Mouse (Mus musculus) telencephalon, adult 2 months (tissue): ENCODE data around the gene Sec16b.
A peak's percentile ranks its signal among the peaks of the same experiment; 100 is the strongest.

Experiments
- DNase-seq: peaks from one replicate; pipeline ENCODE4 v3.0.0-alpha.2; 2011; ENCODE audit warnings: low read depth, low spot score

Sec16b gene

DNA sequence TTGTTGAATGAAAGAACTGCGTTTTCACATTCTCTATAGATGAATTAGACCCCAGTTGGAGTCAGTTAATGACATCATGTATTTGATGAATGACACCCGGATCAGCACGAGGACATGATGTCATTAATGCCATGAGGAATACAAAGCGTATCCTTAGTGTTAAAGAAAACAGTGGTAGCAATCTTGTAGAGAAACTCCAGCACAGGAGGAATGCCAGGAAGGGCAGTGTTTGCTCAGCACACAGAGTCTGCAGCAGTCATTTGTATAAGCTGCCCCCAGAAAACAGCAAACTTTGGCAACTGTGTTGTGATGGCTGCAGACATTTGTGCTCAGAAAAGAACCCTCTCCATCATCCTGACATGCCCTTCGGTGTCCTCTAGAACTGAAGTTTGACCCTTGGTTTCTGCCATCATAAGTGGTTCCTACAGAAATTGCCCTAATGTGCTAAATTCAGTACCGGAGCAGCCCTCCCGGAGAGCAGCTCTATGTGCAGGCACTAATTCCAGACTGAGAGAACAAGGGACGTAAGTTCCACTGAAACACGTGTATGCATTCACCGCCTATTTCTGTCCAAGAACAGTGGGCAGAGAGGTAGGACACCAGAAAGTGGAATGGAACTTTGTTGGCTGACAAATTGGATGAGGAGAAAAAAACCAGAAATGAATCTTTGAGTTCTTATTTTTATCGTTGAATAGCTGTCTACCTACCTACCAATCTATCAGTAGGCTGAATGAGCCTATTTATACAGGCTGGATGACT lies 6.3 kb downstream of the Sec16b start:
- DNase-seq = peak; percentile 82

DNA sequence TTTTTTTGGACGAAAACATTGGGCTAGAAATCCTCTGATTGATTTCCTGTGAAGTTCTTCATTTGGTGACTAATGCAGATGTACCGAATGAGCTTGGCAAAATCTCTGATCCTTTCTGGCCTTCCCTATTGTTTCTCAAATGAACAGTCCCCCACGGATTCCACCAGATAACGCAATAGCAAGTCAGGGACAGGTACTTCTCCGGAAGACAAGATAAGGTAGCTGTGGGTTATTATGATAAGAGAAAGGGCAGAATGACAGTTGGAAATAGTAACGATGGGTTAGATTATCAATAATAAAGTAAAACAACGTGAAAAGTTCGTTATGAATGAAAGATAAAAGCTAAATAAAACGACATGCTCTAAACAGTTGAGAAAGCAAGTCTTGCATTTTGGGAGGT lies 7.0 kb downstream of the Sec16b start:
- no peak for DNase-seq

DNA sequence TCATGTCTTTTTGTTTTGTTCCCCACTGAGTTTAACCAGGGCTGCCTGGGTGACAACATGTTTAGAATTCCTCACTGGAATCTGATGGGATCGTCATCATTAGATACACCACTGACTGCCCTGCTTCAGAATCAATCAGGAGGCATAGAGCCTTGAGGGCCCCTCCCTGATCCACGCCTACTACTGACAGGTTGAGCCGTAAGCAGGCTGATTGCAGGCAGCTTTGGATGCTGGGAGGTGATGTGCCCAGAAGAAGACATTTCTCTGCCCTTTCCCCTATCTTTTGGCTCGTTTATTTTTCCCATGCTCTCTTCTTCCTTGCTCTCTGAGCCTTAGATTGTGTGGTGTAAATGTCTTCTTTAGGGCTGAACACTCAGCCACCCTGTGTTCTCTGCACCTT lies 7.8 kb downstream of the Sec16b start:
- DNase-seq = no peak

DNA sequence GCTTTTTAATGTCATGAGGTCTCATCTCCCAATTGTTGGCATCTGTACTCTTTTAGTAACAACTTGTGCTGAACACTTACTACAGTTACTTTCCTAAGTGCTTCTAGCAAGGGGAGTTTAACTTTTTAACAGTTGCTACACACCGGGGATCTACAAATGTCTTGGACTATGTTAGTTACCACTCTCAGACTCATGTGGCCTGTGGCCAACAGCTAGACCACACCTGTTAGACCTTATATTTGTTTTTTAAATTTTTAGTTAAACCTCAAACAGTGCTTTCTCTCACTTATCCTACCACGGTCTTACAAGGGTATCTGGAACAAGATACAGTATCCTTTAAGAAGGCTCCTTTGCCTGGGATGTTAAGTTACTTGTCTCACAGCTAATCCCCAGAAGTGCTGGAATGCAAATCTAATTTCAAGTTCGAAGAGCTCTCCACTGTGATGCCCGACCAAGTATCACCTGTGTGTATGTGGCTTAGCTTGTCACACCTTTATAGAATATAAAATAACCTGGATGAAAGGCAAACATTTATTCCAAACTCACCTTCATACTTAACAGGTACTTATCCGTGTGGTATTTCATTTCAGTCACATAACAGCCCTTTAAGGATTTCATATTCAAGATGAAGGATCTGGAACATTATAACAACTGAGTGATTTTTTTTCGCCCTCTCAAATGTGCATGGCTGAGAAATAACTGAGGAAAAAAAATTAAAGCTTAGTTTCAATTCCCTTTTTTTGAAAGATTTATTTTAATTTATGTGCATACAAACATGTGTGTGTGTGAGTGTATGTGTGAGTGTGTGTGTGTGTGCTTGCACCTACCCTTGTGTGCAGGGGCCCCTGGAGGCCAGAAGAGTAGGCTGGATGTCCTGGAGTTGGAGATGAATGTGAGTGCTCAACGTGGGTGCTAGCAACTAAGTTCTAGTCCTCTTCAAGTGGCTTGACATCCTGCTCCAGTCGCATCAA lies 10.6 kb downstream of the Sec16b start:
- DNase-seq = no peak

DNA sequence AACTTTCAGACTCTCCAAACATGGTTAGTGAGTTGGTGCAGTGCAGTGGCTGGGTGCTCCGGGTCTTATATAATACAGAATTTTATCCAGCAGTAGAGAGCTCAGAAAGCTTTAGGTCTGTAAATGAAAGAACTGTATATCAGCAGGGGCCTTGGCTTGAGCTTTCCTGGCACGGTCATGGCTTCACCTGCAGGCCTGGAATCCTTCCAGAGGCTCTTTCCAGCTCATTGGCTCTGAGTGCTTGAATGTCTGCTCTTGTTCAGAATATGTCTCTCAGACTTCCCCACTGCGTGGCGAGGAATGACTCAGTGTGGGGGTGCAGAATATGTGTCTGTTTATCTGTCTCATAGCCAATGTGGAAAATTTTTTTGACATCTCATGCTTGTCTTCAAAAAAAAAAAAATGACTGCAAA lies 11.6 kb downstream of the Sec16b start:
- peak; percentile 82 for DNase-seq

DNA sequence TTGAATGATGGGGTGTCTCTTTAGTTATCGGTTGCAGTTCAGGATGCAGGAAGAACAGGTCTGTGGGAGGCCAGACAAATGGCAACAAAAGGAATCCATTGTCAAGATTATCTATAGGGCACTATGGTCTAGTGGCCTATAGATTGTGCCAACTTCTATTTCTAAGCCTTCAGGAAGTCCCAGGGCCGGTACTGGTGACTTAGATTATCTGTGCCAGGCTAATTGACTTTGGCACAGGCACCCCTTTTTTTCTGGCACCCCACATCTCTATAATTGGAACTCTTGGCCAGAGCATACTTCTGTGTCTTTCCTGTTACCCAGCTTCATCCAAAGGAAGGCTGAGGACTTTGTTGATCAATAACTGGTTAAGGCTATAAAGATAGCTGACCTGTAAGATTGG lies 12.9 kb downstream of the Sec16b start:
- DNase-seq = no peak

DNA sequence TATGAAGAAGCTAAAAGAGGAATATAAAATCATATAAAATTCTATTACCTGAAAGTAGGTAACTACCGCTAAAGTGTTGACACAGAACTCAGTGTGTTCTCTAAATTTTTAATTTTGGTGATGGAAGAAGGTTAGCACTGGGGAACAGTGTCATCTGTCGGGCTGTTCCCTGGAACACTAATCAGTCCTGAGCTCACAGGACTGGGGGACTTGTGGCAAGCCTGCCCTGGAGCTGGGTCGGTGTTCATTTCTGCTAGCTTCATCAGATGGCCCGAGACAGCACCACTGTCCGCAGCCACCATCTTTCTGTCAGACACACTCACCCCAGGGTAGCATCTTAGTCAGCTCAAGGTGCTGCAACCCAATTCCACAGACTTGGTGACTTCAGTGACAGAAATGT lies 15.8 kb downstream of the Sec16b start:
- DNase-seq = no peak

DNA sequence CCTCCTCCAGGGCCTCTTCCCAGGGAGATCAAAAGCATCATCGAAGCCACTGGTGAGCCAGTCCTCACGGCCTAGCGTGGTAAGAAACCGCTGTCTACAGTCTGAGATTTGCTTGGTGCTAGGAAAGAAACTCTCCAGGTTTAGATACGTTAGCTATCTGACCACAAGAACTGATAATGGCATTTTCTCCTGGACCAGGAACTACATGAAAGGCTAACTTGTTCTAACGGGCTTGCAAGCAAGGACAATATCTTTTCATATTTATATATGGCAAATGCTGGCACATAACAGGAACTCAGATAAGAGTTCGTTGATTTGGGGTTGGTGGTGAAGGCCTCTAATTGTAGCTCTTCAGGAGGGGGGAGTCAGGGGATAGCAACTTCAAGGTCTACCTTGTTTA lies 18.2 kb downstream of the Sec16b start:
- no peak for DNase-seq

DNA sequence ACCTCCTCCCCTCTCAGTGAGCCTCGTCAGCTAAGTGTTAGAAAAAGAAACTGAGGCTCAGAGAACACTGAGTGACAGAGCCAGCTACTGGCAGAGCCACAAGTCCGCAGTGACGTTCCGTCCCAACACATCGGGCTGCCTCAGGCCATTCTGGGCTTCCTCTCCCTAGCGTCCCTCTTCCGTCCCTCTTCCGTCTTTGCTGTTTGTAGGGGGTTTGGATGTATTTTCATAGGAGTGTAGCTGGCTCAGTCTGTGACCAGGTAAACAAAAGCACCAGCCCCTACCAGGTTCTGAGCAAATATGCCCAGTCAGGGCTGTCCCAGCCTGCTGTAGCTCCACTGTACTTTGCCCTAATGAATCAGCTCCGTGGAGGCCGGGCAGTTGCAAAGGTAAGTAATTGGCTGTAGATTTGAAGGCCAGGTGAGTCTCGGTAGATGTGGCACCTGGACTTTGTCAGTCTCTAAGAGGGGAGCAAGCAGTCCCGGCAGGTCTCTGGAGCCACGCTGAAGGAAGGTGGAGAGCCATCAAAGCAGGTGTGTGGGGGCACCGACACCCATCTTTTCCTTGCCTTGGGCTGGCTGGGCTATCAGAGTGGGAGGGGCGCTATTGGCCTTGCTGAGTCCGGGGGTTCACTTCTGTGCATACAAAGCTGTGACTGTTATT lies 19.3 kb downstream of the Sec16b start:
- DNase-seq = no peak

DNA sequence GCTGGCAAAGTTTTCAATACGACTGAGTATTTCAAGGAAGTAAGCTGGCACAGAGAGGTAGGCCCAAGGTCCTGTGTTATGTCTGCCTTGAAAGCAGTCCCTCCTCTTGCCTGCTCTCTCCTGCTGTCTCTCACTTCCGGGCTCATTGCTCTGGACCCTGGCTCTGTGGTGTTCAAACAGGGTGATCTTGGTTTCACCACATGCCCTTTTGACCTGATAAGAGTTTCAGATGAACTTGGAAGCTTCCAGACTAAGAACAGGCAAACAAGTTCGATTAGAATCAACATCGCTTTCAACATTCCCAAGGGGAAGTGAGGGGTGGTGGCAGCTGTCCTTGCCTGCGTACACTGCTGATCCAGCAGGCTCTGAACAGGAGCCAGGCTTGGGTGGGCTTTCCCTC lies 20.1 kb downstream of the Sec16b start:
- no peak for DNase-seq

DNA sequence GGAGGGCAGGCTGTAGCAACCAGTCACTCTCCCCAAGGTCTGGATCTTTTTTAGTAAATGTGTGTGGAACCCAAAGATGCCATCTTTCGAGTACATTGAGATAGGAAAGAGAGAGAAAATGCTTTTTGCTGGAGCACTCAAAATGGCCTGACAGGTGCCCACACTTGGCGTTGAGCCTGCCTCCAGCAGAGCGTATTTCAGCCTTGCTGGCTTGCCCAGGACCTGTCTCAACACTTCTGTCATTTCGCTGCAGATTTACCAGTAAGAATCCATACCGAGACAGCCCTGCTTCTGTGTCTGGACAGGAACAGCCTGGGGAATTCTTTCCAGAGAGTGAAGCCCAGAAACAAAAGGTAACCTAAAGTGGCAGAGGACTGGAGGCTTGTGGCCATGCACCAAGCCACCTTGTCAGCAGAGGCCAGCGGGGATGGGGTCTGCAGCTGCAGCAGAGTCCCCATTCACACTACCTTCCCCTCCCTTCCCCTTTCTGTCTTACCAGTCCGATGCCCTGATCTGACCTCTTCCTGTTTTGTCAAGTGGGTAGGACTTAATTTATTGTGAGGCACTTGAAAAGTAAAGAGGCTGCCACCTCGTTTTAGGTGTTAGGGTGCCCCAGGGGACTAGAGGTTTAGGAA lies 26.4 kb downstream of the Sec16b start:
- DNase-seq = no peak

DNA sequence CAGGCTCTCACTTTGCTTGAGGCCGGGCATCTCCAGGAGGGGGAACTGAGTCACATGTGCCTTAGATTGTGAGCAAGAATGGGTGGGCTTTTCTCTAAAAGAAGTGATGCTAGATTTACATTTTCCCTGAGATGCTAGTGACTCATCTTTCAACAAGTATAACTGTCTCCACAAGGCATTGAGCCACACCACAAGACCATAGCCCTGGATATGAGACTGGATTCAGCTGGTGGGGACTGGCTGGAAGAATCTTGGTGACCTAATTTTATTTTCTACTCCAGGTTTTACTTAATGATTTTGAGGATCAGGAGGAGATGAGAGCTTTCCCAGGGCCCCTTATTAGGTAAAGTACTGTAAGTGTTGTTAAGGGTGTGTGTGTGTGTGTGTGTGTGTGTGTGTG lies 29.0 kb downstream of the Sec16b start:
- no peak for DNase-seq

DNA sequence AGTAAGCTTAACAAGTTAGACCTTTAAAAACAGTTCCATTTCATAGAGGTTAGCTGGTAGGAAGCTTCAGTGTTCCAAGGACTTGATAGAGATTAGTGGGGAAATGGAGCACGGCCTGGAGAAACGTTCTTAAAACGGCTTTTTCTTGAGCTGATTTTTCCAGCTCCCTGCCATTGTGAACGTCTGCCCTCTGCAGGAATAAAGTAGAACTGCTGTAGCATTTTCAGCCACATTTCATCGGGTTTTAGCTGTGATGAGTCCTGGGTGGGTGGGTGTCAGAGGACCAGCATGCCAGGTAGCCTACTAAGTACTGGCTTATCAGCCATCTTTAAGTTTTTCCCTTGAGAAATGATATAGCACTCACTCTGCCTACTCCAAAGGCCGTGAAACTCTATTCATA lies 29.9 kb downstream of the Sec16b start:
- DNase-seq = no peak

DNA sequence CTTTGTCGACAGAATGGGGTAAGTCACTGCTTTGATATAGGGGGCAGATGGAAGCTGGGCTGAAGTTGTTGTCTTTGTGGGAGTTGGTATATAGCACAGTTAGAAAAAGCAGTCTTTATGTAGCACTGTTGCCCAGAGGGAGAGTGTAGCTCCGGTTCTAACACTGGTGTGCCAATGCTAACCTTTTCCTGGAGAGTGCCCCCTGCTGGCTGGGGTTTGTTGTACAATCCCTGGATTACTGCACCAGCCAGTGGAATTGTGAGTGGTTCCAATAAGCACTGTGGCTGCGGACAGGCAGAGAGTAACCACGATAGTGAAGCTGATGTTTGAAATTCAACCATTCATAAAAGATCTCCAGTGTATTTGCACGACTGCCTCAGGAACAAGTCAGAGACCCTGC lies 31.1 kb downstream of the Sec16b start:
- DNase-seq = no peak

DNA sequence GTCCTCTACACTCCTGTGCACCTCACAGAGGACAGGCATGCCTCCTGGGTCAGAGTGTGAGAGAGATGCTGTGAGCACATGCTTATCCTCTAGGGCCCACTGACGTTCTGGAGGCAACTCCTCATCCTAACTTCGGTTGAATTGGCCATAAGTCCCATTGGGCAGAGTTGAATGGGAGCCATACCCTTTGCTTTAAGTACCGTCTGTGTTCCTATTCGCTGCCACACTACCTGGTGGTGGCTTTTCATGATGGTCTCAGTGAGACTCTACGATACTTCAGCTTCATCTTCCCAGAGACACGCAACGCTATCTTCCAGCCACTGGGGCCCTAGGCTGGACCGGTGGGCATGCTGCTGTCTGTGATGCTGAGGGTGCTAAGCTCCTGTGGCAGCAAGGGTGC lies 38.5 kb downstream of the Sec16b start:
- DNase-seq = no peak

DNA sequence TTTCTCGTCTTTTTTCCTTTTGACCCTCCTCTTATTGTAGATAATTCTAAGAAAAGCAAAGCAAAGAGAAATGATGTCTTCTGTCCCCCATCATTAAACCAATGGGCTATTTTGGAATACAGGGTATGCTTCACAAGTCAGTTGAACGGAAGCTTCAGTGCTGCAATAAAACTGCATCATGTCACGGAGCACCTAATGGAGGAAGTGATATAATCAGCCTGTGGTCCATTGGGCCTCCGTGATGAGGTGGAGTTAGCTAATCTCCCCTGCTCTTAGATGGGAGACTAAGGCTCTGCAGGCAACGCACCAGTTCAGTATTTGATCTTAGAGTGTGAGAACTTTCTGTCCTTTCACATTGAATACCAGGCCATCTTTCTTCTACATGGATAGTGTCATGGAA lies 41.1 kb downstream of the Sec16b start:
- no peak for DNase-seq

DNA sequence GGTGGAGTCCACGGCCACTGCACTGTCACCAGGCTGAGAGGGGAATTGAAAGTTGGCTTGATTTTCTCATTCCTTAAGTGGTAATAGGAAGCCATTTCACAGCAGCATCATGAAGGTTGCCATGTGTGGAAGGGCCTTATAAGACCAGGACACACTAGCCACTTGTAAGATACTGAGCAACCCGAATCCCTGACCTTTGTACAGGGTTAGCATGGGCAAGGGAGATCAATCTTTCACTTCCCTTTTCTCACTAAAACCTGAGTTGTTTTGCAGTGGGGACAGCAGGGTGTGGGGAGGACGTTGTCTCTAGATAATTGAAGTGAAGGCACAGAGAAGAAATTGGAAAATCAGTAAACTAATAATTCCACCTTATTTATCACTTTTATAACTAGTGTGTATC lies 43.2 kb downstream of the Sec16b start:
- no peak for DNase-seq

DNA sequence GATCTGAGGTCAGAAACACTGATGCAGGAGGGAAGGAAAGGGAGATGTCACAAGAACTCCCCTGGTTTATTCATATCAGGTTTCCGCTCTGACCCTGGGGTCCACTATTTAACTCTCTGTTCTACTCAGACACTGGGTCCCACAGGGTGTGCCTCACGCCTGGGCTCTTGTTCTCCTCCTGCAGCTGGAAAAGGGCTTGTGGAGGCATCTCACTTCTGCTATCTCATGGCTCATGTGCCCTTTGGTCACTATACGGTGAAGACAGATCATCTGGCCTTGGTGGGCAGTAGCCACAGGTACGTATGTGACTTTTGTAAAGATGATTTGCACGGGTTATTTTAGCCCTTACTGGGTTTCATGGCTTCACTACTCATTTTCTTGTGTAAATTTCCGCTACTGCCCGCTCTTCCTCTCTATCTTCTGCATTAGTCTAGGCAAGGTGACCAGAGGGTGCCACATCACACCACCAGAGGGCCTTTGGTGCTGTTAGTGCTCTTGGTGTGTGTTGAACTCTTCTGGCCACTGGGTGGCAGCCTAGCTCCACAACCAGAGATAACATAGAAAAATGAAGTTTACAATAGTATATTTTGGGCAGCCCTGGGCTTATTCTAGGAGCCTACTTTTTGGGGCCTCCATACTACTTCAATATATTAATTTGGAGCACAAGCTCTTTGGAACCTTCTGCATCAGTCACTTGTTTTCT lies 46.4 kb downstream of the Sec16b start:
- peak; percentile 62 for DNase-seq

DNA sequence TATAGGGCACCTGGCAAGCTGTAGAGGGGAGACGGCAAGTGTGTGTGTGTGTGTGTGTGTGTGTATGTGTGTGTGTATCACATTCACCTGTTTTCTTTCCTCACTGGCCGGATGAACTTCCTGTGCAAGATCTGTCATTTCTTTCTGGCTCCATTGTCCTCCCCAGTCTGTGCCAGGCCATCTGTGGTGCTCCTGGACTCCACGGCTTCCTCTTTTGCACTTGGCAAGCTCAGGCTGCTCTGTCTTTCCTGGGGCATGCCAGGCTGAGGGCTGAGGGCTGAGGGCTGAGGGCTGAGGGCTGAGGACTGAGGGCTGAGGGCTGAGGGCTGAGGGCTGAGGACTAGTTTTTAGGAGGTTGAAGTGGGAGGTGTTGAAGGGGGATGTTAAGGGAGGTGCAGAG lies 47.6 kb downstream of the Sec16b start:
- DNase-seq = no peak

DNA sequence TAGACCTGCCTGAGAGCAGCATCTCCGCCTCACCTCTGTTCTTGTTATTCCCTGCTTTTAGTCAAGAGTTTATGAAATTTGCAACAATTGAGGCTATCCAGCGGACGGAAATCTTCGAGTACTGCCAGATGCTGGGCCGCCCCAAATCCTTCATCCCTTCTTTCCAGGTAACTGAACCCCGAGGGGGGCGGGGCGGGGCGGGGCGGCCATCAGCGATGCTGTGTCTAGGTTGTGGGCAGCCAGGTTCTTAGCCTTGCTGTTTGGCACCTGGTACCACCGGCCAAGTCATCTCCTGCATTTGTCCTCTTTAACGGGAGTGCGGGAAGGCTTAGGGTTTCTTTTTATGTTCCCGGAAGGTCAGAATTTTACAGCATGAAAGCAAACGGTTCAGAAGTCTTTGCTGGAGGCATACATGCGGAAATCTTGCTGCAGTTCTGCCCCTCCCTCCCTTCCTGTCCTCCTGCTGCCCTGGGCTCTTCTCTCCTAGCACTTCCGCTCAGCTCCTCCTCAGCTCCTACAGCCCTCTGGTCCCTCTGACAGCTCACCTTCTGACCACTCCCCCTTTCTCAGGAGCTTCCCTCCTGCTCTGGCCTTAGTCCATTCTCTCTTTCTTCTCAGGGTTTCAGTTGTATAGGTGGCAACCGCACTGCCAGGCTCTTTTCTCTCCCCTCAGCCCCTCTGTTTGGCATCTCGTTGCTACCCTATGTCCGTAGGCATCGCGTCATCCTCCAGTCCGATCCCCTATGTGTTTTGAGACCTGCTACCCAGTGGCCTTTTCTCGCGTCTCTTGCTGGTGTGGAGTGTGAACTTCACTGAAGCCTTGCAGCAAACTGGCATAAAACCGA lies 48.4 kb downstream of the Sec16b start:
- no peak for DNase-seq
